Mouse (Mus musculus) embryonic facial prominence, embryonic 14.5 days (tissue): ENCODE results near the gene Rnft1. TPM values are rescaled to one million over a fixed set of nuclear protein-coding genes. Genes with fewer than 3 reads are reported as not detected.

ENCODE experiments used
- ATAC-seq: fragments of 200-750 bp; cut with Nextera tagmentation; 2 replicates; pipeline ENCODE4 v1.8.0; 2017; ENCODE audit warnings: low read depth, moderate number of reproducible peaks, moderate TSS enrichment
- DNase-seq: peaks from one replicate; pipeline ENCODE4 v3.0.0-alpha.2; 2015; ENCODE audit warnings: low spot score
- H3K27ac ChIP-seq: fragments of 300-500 bp; sonication (generic); replicated peaks from 2 replicates; pipeline ENCODE4 v1.5.1; 2014; ENCODE audit warnings: low read depth, mild to moderate bottlenecking, low read length, moderate library complexity
- H3K27me3 ChIP-seq: fragments of 300-500 bp; sonication (generic); replicated peaks from 2 replicates; pipeline ENCODE4 v1.6.1; 2014; ENCODE audit warnings: low read length; ENCODE audit not compliant: control insufficient read depth, insufficient read depth
- H3K36me3 ChIP-seq: fragments of 300-500 bp; sonication (generic); 2 replicates; pipeline ENCODE4 v1.6.1; 2014; ENCODE audit warnings: low read length, mixed read lengths; ENCODE audit not compliant: control insufficient read depth, insufficient read depth
- H3K4me1 ChIP-seq: fragments of 300-500 bp; sonication (generic); 2 replicates; pipeline ENCODE4 v1.6.1; 2014; ENCODE audit warnings: antibody characterized with exemption, low read length; ENCODE audit not compliant: control insufficient read depth, insufficient read depth
- H3K4me2 ChIP-seq: fragments of 300-500 bp; sonication (generic); 2 replicates; pipeline ENCODE4 v1.6.1; 2014; ENCODE audit warnings: low read depth, mild to moderate bottlenecking, low read length, moderate library complexity, mixed read lengths
- H3K4me3 ChIP-seq: fragments of 300-500 bp; sonication (generic); 2 replicates; pipeline ENCODE4 v1.5.1; 2014; ENCODE audit warnings: low read depth, mild to moderate bottlenecking, low read length
- H3K9ac ChIP-seq: fragments of 300-500 bp; sonication (generic); 2 replicates; pipeline ENCODE4 v1.6.1; 2014; ENCODE audit warnings: low read depth, mild to moderate bottlenecking, low read length, moderate library complexity, mixed read lengths
- H3K9me3 ChIP-seq: fragments of 300-500 bp; sonication (generic); 2 replicates; pipeline ENCODE4 v1.6.1; 2016; ENCODE audit warnings: low read length; ENCODE audit not compliant: control insufficient read depth
- WGBS: fragments of 180-500 bp; shearing (Covaris S2); extraction: QIAGEN DNeasy Blood & Tissue Kit; methylation state at CpG from one replicate; pipeline ENCODE4 v1.1.7; 2014; 5-methylcytosine and 5-hydroxymethylcytosine counted together
- polyA plus RNA-seq: library from polyadenylated mRNA; unstranded; fragments of >200 nt; fragmentation: Nextera tagmentation; extraction: Ambion mirVana; gene quantifications from 2 replicates; pipeline ENCODE4 v1.2.1, GENCODE M21; 2014

Rnft1 gene
- polyA plus RNA-seq, 1 experiment from 2014 or later, result 53.6 TPM

GRCm38 (mm10) chr11:86500795-86501194, 16.3 kb downstream of the Rnft1 start:
- H3K27ac ChIP-seq, result no peak overlapping the region
- H3K4me2 ChIP-seq, result no peak overlapping the region
- peaks cover 76% of the 10 kb centered on the region for H3K36me3 ChIP-seq
- no peak overlapping the region for H3K9ac ChIP-seq
- no peak for DNase-seq
- H3K4me3 ChIP-seq, result no peak overlapping the region
- no peaks in the 10 kb centered on the region for H3K4me1 ChIP-seq
- H3K27me3 ChIP-seq, result no peaks in the 10 kb centered on the region
- 83% methylated on average over 1 of the region's 1 CpGs for WGBS
- ATAC-seq, result no peak
- no peaks in the 10 kb centered on the region for H3K9me3 ChIP-seq

- H3K36me3 ChIP-seq, result peaks cover 76% of the 10 kb centered on the region
- no peak overlapping the region for H3K4me3 ChIP-seq
- no peak overlapping the region for H3K9ac ChIP-seq
- no peak overlapping the region for H3K27ac ChIP-seq
- H3K27me3 ChIP-seq, result no peaks in the 10 kb centered on the region
- H3K9me3 ChIP-seq, result no peaks in the 10 kb centered on the region
- no peak overlapping the region for H3K4me2 ChIP-seq
- H3K4me1 ChIP-seq, result no peaks in the 10 kb centered on the region
- DNase-seq (no peak), ATAC-seq (no peak)
- 82% methylated on average over 2 of the region's 2 CpGs for WGBS
Observed at GRCm38 (mm10) chr11:86503121-86503520, 18.7 kb downstream of the Rnft1 start.

GRCm38 (mm10) chr11:86507334-86507733, 22.9 kb downstream of the Rnft1 start:
- Histone ChIP-seq H3K36me3 (peaks cover 89% of the 10 kb centered on the region), H3K27me3 (no peaks in the 10 kb centered on the region), H3K9me3 (no peaks in the 10 kb centered on the region), H3K9ac (no peak overlapping the region), H3K4me1 (no peaks in the 10 kb centered on the region), H3K4me2 (no peak overlapping the region), H3K4me3 (no peak overlapping the region), H3K27ac (no peak overlapping the region)
- DNase-seq (no peak), ATAC-seq (no peak)
- 92% methylated on average over 2 of the region's 2 CpGs for WGBS

- DNase-seq (no peak), ATAC-seq (no peak)
- Histone ChIP-seq H3K4me1 (no peaks in the 10 kb centered on the region), H3K4me2 (no peak overlapping the region), H3K4me3 (no peak overlapping the region), H3K27me3 (no peaks in the 10 kb centered on the region), H3K9ac (no peak overlapping the region), H3K27ac (no peak overlapping the region), H3K36me3 (peaks cover 88% of the 10 kb centered on the region), H3K9me3 (no peaks in the 10 kb centered on the region)
- WGBS, result 91% methylated on average over 2 of the region's 2 CpGs
Observed at GRCm38 (mm10) chr11:86507991-86508390, 23.5 kb downstream of the Rnft1 start.

- DNase-seq (no peak), ATAC-seq (no peak)
- H3K4me2 ChIP-seq, result no peak overlapping the region
- H3K27me3 ChIP-seq, result no peaks in the 10 kb centered on the region
- no peak overlapping the region for H3K4me3 ChIP-seq
- H3K27ac ChIP-seq, result no peak overlapping the region
- no peak overlapping the region for H3K9ac ChIP-seq
- H3K9me3 ChIP-seq, result no peaks in the 10 kb centered on the region
- peaks cover 84% of the 10 kb centered on the region for H3K36me3 ChIP-seq
- WGBS, result 85% methylated on average over 3 of the region's 3 CpGs
- no peaks in the 10 kb centered on the region for H3K4me1 ChIP-seq
Observed at GRCm38 (mm10) chr11:86516620-86517019, 32.2 kb downstream of the Rnft1 start.

DNA sequence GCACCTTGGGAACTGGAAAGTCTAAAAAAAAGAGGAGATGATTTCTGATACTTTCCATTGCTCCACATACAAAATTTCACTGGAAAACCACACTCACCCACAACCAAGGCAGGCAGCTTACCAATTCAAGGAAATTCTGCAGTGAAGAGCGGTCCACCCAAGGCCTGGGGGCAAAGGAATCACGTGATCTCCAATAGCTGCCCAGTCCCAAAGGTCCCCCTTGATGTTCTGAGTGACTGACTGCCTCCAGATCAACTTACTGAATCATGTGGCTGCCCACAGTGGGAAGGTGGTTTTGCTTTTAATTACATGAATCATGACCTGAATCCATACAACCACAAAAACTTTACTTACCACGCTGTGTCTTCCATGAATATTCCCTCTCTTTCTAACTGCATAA, 32.8 kb downstream of the Rnft1 start:
- no peak overlapping the region for H3K4me2 ChIP-seq
- no peak overlapping the region for H3K9ac ChIP-seq
- WGBS, result 85% methylated on average over 3 of the region's 3 CpGs
- H3K4me1 ChIP-seq, result no peaks in the 10 kb centered on the region
- no peaks in the 10 kb centered on the region for H3K27me3 ChIP-seq
- DNase-seq (peak; percentile 36), ATAC-seq (no peak)
- no peak overlapping the region for H3K4me3 ChIP-seq
- no peaks in the 10 kb centered on the region for H3K9me3 ChIP-seq
- H3K36me3 ChIP-seq, result peaks cover 82% of the 10 kb centered on the region
- no peak overlapping the region for H3K27ac ChIP-seq

DNA sequence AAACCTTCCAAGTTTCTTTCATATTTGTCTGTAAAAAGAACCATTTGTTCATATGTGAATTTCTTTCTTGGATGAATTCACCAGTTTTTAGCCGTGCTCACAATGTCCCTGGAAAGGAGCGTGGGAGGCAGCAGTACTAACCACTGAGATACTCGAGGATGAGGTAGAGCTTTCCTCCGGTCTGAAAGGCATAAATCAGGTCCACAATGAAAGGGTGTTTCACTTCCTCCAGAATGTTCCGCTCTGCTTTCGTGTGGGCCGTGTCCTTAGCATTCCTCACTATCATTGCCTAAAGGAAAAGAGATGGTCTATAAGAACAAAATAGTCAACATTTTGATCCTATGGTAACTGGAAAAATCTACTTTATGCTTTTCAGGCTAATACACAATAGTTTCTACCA, 35.3 kb downstream of the Rnft1 start:
- Histone ChIP-seq H3K4me2 (no peak overlapping the region), H3K9ac (no peak overlapping the region), H3K36me3 (peaks cover 85% of the 10 kb centered on the region), H3K9me3 (no peaks in the 10 kb centered on the region), H3K27me3 (no peaks in the 10 kb centered on the region), H3K27ac (no peak overlapping the region), H3K4me1 (no peaks in the 10 kb centered on the region), H3K4me3 (no peak overlapping the region)
- ATAC-seq (no peak), DNase-seq (no peak)
- 93% methylated on average over 7 of the region's 7 CpGs for WGBS

DNA sequence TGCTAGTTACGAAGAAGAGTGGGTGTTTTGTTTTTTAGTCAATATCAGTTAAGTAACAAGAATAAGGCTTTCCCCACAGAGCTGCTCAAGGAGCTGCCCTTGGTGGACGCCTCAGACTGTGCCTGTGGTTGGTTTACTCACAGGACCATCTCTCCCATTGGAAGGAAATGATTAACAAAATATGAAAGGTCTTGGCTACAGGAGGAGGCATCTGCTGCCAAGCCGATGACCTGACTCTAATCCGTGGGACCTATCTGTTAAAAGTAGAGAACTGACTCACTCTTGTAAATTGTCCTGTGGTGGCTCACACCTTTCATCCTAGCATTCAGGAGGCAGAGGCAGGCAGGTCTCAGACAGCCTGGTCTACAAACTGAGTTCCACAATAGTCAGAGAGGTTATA, 43.1 kb downstream of the Rnft1 start:
- no peaks in the 10 kb centered on the region for H3K27me3 ChIP-seq
- no peak overlapping the region for H3K4me2 ChIP-seq
- no peak overlapping the region for H3K27ac ChIP-seq
- peaks cover 91% of the 10 kb centered on the region for H3K36me3 ChIP-seq
- H3K9ac ChIP-seq, result no peak overlapping the region
- no peak for ATAC-seq
- WGBS, result 90% methylated on average over 4 of the region's 4 CpGs
- DNase-seq, result no peak
- H3K4me1 ChIP-seq, result no peaks in the 10 kb centered on the region
- no peaks in the 10 kb centered on the region for H3K9me3 ChIP-seq
- no peak overlapping the region for H3K4me3 ChIP-seq

DNA sequence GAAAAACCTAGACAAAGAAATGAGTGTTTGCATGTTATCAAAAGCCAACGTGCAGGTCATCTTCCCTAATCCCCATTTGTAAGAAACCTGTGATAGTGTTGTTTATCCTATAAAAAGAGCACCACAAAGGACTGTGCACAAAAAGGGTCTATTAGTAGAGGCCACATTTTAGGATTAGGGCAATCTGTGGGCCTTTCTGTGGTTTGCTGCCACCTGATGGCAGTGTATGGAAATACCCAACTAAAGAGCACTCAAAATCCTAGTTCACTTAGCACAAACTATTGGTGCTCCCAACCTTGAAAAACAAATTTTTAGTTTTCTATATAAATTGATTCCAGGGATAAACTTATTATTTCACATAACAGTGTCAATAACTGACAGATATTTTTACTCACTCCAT, 48.4 kb downstream of the Rnft1 start:
- Histone ChIP-seq H3K27ac (no peak overlapping the region), H3K4me1 (no peaks in the 10 kb centered on the region), H3K9ac (no peak overlapping the region), H3K4me2 (no peak overlapping the region), H3K36me3 (peaks cover 53% of the 10 kb centered on the region), H3K4me3 (no peak overlapping the region), H3K27me3 (no peaks in the 10 kb centered on the region), H3K9me3 (no peaks in the 10 kb centered on the region)
- ATAC-seq (no peak), DNase-seq (peak; percentile 8)
- WGBS, result 85% methylated on average over 1 of the region's 1 CpGs
